Mouse (Mus musculus) naive thymus-derived CD4-positive, alpha-beta T cell, adult 2 months (primary cell): Measurements from ENCODE around the gene Nedd9.
"Not testable (repeated sequence)": the region's sequence is repeated elsewhere in the genome, so short reads cannot be mapped to it uniquely, and the experiment has no call there.

Experiments
- DNase-seq: peaks from one replicate; pipeline ENCODE4 v3.0.0-alpha.2; 2011; ENCODE audit warnings: low read depth

Gene Nedd9

GRCm38 (mm10) chr13:41298533-41298932 lies 188.6 kb downstream of the Nedd9 start:
- no peak for DNase-seq

- no peak for DNase-seq
Measured at GRCm38 (mm10) chr13:41296396-41296795, 190.8 kb downstream of the Nedd9 start.

GRCm38 (mm10) chr13:41295886-41296285 lies 191.3 kb downstream of the Nedd9 start:
- DNase-seq, result no peak

GRCm38 (mm10) chr13:41293595-41293994 lies 193.6 kb downstream of the Nedd9 start:
- no peak for DNase-seq

GRCm38 (mm10) chr13:41291466-41291974 lies 195.6 kb downstream of the Nedd9 start:
- DNase-seq, result no peak

- no peak for DNase-seq
Measured at GRCm38 (mm10) chr13:41286285-41286684, 200.9 kb downstream of the Nedd9 start.

- DNase-seq, result no peak
Measured at GRCm38 (mm10) chr13:41285448-41285847, 201.7 kb downstream of the Nedd9 start.

- peak; percentile 83 for DNase-seq
Measured at GRCm38 (mm10) chr13:41283256-41283655, 203.9 kb downstream of the Nedd9 start.

GRCm38 (mm10) chr13:41280696-41281095 lies 206.5 kb downstream of the Nedd9 start:
- DNase-seq, result no peak

- DNase-seq, result no peak
Measured at GRCm38 (mm10) chr13:41273927-41274650, 213.1 kb downstream of the Nedd9 start, which contains the start of gene Gm17364. Gm17364 (minus strand) TSS chr13:41273977.

- no peak for DNase-seq
Measured at GRCm38 (mm10) chr13:41267827-41268408, 219.2 kb downstream of the Nedd9 start.

GRCm38 (mm10) chr13:41263304-41264006 lies 223.7 kb downstream of the Nedd9 start:
- no peak for DNase-seq

GRCm38 (mm10) chr13:41261617-41262016 lies 225.5 kb downstream of the Nedd9 start:
- not testable (repeated sequence) for DNase-seq
